Mouse (Mus musculus) heart, postnatal 10 days (tissue): Measurements from ENCODE around the gene Ccdc137. TPM values are rescaled to one million over a fixed set of nuclear protein-coding genes. Genes with fewer than 3 reads are reported as not detected.

Source experiments
- DNase-seq, 2 experiments: peaks; one replicate each; pipeline ENCODE4 v3.0.0; 2021
- intact Hi-C: fragments of 180-260 bp; cut with DNase I; formaldehyde crosslinking; loops from one replicate; pipeline ENCODE4 v1.15.1; 2025
- total RNA-seq, 2 experiments: library from RNA; stranded (reverse); gene quantifications; 2 replicates each; pipeline ENCODE4 v1.2.3; 2021

Gene Ccdc137
- total RNA-seq, 2 experiments from 2014 or later = 6.4 to 7.9 TPM

DNA sequence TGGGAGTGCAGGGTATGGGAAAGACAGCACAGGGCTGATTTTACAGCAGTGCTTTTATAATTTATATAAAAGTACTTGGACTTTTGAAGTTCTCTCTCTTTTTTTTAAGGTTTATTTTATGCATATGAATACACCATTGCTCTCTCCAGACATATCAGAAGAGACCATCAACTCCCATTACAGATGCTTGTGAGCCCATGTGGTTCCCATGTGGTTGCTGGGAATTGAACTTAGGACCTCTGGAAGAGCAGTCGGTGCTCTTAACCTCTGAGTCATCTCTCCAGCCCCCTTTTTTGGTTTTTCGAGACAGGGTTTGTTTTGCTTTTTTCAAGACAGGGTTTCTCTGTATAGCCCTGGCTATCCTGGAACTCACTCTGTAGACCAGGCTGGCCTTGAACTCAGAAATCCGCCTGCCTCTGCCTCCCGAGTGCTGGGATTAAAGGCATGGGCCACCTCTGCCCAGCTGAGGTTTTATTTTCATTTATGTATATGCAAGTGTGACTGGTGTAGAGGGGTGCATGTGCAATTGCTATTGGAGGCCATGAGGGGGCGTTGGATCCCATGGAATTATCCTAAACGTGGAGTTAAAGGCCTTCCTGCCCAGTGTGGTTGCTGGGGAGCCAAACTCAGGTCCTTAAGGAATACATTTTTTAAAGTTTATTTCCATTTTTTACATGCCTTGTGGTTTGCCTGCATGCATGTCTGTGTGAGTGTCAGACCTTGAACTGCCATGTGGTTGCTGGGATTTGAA, 1.1 kb downstream of the Ccdc137 start:
- intact Hi-C loops = no loop called here
- no peak for DNase-seq

DNA sequence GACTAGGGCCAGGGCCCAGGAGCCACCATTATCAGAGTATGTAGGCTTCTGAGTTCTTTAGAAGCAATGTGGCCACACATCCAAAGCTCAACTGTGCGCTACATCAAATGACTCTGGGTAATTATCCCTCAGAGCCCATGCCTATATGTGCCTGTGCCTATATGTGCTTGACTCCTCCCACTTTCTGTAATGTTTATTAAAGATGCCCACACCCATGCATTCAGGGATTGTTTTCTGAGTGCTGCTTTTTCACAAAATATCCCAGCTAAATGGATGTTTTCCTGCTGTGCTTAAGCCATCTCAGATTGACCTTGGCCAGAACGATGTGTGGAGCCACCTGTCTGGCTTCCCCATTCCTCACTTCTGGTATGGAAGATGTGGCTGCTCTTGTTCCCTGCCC, 5.6 kb downstream of the Ccdc137 start:
- DNase-seq = no peak
- intact Hi-C loops = no loop called here

GRCm38 (mm10) chr11:120464365-120464764, 6.5 kb downstream of the Ccdc137 start:
- intact Hi-C loops = no loop called here
- DNase-seq = no peak

DNA sequence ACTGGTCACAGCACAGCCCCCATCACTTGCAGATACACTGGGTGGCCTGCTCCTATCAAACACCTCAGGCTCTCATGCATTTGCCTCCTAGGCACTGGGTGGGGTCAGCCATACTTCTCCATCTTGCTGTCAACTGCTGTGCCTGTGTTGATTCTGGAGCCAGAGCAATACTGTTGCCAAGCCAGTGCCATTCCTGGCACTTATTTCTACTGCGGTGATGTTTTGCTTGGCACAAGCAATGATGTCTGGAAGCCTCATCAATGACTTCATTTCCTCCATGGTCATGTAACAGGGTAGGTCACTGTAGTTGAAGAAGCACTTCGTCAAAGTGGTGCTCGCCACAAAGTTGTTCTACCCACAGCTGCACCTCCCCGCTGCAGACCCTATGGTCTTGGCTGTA, 7.6 kb downstream of the Ccdc137 start:
- intact Hi-C loops = no loop called here
- DNase-seq = no peak

DNA sequence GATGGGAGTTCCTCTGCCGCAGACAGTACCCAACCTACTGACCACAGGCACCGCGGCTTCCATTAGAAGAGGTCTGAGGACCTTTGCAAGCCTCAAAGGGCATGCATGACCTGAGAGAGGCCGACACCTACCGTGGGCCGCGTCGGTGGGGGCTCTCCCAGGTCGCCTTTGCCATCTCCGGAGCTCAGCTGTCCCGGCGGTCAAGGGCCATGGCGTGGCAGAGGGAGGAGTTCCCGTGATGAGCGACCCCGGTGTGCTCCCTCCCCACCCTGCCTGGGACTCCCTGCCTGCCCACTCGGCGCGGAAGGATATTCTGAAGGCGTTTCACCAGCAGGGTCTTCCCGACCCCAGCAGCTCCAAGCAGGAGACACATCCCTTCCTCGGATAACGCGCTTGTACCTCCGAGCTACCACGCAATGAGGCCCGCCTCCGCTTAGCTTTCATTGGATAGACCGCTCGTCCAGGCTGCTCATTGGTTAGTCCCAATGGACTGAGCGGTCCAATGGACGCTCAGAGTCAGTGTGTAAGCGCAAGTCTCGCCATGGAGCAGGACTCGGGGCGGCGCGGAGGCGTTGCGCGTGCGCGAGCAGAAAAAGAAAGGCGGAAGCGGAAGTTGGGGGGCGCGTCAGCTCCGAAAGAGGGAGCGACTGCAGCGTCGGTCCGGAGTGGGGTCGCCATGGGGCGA, 9.3 kb downstream of the Ccdc137 start, which contains the start of gene Arl16:
Arl16 (minus strand) TSS at position 557 of the 685 bp plus-strand sequence.
- peak; percentile 95 for DNase-seq
- intact Hi-C loops = no loop called here

- intact Hi-C loops = no loop called here
- no peak for DNase-seq
Measured at GRCm38 (mm10) chr11:120467736-120468092, 9.8 kb downstream of the Ccdc137 start.

DNA sequence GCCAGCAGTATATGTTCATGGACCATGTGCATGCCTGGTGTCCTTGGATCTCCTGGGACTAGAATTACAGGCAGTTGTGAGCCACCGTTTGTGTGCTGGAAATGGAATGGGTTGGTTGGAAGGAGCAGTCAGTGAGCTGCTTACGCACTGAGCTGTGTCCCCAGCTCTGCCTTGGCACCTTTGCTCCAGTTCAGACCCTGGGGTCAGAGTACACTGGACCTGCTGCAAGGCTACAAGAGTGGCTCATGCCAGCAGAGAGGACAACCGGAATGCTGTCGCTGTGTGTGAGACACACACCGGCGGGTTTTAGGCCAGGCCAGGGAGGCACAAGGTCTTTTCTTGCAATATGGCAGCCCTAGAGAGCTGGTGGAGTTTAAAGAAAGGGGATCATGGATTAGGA, 14.1 kb downstream of the Ccdc137 start:
- intact Hi-C loops = no loop called here
- DNase-seq = no peak

DNA sequence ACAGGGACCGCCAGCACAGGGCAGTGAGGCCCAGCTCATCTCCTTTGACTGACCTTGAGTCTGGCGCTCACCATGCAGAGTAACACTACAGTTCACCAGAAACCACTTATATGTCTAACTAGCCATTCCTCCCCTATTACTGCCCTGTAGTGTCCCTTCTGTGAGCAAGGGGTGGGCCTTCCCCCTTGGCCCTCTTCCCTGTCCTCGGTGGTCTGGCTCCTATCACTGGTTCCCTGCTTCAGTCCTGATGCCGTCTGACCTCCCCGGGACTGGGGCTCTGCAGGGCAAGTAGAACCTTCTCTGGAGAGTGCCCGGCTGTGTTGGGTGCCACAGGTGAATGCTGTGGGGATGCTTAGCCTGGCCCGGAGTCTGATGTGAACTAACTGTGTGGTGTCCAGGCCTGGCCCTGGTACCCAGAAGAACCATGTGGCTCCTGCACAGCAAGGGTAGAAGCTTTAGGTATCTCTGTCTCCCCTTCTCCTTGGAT, 25.6 kb downstream of the Ccdc137 start:
- no peak for DNase-seq
- intact Hi-C loops = no loop called here

- intact Hi-C loops = no loop called here
- peak; percentile 93 to 94 for DNase-seq
Measured at GRCm38 (mm10) chr11:120484265-120484981, 26.5 kb downstream of the Ccdc137 start, which contains the start of gene Mrpl12. Mrpl12 (plus strand) TSS chr11:120484613.

DNA sequence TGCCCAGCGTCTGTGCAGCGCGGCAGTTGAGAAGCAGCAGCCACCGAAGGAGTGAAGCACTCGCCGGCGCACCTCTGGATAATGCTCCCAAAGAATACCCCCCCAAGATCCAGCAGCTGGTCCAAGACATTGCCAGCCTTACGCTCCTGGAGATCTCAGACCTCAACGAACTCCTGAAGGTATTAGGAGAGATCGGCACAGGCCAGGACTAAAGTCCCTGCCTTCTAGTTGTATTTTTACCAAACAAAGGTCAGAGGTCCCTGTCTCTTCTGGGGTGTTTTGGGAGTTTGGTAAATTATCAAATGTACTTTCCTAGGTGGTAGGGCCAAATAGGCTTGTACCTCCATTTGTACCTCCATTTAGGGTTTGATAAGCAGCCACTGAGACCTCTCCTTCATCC, 27.3 kb downstream of the Ccdc137 start:
- intact Hi-C loops = loop anchor here (5.0 kb wide), 1 partner anchor 292 kb away; no protein-coding TSS in a partner anchor

GRCm38 (mm10) chr11:120488516-120488915, 30.6 kb downstream of the Ccdc137 start:
- DNase-seq = no peak
- intact Hi-C loops = loop anchor here (5.0 kb wide), 1 partner anchor 289 kb away; no protein-coding TSS in a partner anchor

More for the DNA sequence above, 27.3 kb downstream of the Ccdc137 start:
- no peak for DNase-seq

GRCm38 (mm10) chr11:120489054-120489761, 31.3 kb downstream of the Ccdc137 start:
- DNase-seq = peak; percentile 82 to 85
- intact Hi-C loops = loop anchor here (5.0 kb wide), 1 partner anchor 288 kb away; no protein-coding TSS in a partner anchor

GRCm38 (mm10) chr11:120490291-120491046, 32.6 kb downstream of the Ccdc137 start:
- intact Hi-C loops = loop anchor here (5.0 kb wide), 1 partner anchor 122 kb away; no protein-coding TSS in a partner anchor
- no peak for DNase-seq

- intact Hi-C loops = loop anchor here (2.0 to 5.0 kb wide), 3 partner anchors 19 to 121 kb away; partner anchors contain the start of gene Mcrip1
- peak; percentile 91 to 92 for DNase-seq
Measured at GRCm38 (mm10) chr11:120491317-120492023, 33.6 kb downstream of the Ccdc137 start, which contains the start of gene Slc25a10. Slc25a10 (plus strand) TSS chr11:120491840.

DNA sequence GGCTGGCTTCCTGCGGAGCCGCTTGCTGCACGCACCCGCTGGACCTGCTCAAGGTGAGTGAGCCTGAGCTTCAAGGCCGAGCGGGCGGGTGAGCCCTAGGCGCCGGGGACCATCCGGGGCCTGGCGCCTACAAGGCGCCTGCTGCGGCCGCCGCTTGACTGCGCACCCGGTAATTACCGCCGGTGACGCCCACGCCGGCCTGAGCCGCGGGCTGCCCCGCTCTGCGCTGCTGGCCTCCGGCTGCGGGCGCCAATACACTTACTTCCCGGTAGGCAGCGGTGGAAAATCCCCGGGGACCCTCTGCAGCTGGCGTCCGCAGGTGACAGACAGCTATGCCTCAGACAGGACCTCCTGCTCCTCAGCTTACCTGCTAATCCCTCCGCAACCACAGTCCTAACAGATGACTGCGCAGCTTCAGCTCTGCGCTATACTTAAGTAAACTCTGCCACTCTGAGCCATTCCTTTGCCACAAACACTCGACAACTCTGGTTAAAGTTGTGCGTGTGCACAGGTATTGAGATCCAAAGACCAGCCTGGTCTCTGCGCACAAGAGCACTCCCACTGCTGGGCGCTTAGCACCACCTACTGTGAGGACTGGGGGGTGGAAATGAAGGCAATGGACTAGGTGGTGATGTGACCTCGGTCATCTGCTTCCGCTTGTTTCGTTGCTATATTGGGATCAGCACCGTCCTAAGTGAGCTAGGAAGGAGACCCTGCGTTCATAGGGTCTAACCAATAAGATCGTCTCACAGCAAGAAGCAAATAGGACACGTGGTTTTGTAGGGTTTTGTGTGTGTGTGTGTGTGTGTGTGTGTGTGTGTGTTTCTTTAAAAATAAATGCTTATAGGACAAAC, 34.3 kb downstream of the Ccdc137 start:
- intact Hi-C loops = loop anchor here (2.0 to 5.0 kb wide), 3 partner anchors 19 to 120 kb away; partner anchors contain the start of gene Mcrip1

DNA sequence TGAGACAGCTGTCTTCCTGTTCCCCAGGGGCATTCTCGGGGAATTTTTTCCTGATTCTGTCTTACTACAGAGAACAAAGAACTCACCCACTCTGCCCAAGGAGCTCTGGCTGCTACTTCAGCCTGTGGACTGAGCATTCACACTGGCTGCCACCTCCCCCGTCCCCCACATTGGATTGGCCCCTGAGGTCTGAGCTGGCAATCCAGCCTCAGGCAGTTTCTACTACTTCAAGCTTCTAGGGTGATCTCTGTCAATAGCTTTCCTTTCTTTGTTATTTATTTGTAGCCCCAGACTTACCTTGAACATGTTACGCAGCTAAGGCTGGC, 34.9 kb downstream of the Ccdc137 start:
- no peak for DNase-seq
- intact Hi-C loops = loop anchor here (2.0 to 5.0 kb wide), 3 partner anchors 18 to 119 kb away; partner anchors contain the start of gene Mcrip1

More for the DNA sequence above, 34.3 kb downstream of the Ccdc137 start:
- DNase-seq = peak; percentile 68 to 73

- no peak for DNase-seq
- intact Hi-C loops = loop anchor here (2.0 to 5.0 kb wide), 3 partner anchors 17 to 119 kb away; partner anchors contain the start of gene Mcrip1
Measured at GRCm38 (mm10) chr11:120493351-120493750, 35.4 kb downstream of the Ccdc137 start.
